Mouse (Mus musculus): ENCODE data around the gene Rbm20.

The Rbm20 gene

GRCm38 (mm10) chr19:53671432-53671831 lies 5.7 kb upstream of the Rbm20 start:
- DNase-seq (ENCODE audit: low spot score in 2 of 2), result no peak

DNA sequence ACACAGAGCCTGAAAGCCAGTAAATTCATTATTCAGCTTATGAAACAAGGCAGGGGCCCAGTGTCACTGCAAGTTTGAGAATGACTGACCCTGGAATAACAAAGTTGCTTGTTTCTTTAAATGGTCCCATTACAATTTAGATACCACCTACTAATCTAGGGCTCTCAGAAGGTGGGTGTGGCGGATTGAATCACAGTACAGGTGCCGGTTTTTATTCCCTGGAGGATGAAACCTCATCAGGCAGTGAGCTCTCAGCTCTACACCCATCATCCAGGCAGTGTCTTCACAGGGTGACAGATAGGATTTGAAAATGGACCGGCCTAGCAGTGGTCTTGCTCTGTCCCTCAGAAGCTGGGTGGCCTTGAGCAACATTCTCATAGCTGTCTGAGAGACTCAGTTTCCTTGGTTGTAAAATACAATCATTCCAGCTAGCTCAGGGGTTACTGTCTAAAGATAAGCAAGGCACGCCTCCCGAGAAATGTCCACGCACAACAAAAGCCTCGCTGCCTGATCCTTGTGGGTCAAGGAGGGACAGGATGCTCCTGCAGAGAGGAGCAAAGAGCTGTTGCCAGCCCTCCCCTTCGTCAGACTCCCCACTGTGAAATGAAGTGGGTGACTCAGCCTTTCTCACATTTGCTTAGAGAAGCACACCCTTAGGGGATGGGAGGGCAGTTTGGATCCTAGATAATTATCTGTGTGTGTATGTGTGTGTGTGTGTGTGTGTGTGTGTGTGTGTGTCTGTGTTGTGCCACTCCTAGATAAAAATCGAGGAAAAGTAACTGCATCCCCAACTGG lies 2.8 kb upstream of the Rbm20 start:
- no peak for DNase-seq (ENCODE audit: low spot score in 2 of 2)

DNA sequence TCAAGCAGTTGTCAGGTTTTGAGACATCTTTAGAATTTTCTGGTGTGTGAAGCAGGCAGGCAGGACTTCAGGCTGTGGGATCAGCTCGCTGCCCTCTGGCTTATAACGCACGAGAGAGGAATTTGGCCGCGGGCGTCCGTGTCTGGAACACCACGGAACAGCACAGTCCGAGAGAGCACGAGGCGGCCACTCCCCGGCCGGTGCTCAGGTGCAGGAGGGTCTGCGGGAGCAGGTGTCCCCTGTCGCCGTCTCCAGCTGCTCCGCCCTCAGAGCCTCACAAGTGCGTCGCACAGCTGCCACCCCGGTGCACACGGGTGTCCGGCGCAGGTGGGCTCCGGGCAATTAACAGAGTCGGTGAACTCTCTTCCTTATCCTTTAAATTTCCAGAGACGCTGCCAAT lies 878 bp upstream of the Rbm20 start:
- no peak for DNase-seq (ENCODE audit: low spot score in 2 of 2)

GRCm38 (mm10) chr19:53679194-53679593 lies 2.1 kb downstream of the Rbm20 start:
- no peak for DNase-seq (ENCODE audit: low spot score in 2 of 2)

- no peak for DNase-seq (ENCODE audit: low spot score in 2 of 2)
Measured at GRCm38 (mm10) chr19:53679981-53680380, 2.9 kb downstream of the Rbm20 start.

GRCm38 (mm10) chr19:53682427-53682826 lies 5.3 kb downstream of the Rbm20 start:
- no peak for DNase-seq (ENCODE audit: low spot score in 2 of 2)

DNA sequence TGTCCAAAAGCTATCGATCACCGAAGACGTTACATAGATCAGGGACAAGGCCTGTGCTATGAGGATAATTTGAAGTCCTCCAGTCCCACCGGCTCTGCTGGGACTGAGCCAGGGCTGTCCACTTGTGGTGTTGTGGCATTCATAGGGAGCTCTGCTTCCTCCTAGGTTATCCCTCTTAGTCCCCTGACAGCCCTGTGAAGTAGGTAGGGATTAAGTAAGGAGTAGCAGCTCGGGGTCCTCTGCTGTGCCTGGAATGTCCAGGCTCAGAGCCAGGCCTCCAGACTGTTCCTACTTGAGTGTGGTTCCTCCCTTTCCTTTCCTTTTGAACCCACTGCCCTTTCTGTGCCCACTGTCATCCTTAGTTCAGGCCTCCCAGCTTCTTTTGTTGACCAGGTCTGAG lies 10.5 kb downstream of the Rbm20 start:
- DNase-seq (ENCODE audit: low spot score in 2 of 2), result no peak

DNA sequence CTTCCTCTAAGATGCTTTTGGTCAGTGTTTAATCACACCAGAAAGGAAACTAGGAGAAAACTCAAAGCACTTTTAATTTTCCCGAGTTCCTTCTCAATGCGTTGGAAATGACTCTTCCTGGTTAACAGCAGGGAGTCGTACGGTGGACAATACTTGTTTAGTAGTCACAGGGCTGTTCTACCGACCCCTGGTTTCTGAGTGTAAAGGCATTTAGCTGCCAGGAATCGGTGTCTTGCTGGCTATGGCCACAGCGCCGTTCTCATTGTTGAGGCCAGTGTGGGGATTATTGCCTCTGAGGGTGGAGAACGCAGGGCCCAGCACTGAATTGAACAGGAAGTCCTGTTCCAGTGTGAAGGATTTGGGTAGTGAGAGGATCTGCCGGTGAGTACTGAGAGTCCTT lies 13.7 kb downstream of the Rbm20 start:
- no peak for DNase-seq (ENCODE audit: low spot score in 2 of 2)

DNA sequence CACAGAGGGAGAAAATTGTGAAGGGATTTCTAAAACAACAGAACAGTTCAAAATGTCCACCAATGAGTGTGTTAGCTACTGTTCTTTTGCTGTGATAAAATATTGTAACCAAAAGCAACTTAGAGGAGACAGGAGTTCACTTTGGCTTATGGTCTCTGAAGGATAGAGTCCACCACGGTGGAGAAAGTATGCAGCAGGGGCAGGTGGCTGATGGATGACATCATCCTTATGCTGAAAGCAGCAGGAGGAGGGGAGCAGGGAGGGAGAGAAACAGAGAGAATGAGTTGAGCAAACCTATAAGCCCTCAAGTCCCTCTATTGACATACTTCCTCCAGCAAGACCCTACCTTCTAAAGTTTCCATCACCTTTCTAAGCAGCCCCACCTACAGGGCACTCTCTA lies 16.9 kb downstream of the Rbm20 start:
- DNase-seq (ENCODE audit: low spot score in 2 of 2), result no peak

- DNase-seq (ENCODE audit: low spot score in 2 of 2), result no peak
Measured at GRCm38 (mm10) chr19:53696079-53696478, 19.0 kb downstream of the Rbm20 start.

GRCm38 (mm10) chr19:53696655-53697054 lies 19.5 kb downstream of the Rbm20 start:
- no peak for DNase-seq (ENCODE audit: low spot score in 2 of 2)

DNA sequence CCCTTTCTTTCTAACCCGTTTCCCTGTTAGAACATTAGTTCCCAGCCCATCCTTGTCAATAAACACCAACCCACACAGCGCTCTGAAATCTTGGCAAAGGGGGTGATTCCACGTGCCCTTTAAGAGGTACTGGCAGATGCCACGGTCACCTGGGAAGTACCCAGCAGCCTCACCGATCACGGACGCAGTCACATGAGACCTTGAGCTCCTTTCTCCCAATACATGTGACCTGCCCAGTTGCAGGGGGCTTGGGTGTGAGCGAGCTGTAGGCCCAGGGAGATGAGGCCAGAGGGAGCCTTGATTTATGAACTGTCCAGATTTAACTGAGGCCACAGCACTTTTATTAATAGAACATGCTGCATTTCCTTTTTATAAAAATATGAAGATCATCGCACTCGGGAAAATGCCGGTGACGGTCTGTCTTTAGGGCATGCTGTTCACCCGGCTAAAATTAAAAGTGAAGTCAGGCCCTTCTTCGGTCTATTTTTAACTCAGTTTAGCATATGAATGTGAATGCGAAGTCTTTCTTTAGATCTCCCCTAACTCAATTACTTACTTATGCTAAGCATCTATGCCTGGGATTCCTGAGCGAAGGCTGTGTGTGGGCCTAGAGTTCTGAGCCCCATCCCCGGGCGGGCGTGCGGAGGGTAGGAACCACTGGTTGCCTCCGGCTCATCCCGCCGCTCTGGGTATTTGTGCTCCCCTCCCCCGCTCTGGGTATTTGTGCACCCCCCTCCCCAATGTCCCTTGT lies 20.4 kb downstream of the Rbm20 start:
- no peak for DNase-seq (ENCODE audit: low spot score in 2 of 2)

- DNase-seq (ENCODE audit: low spot score in 2 of 2), result no peak
Measured at GRCm38 (mm10) chr19:53699671-53700070, 22.6 kb downstream of the Rbm20 start.

- no peak for DNase-seq (ENCODE audit: low spot score in 2 of 2)
Measured at GRCm38 (mm10) chr19:53701434-53701833, 24.3 kb downstream of the Rbm20 start.

DNA sequence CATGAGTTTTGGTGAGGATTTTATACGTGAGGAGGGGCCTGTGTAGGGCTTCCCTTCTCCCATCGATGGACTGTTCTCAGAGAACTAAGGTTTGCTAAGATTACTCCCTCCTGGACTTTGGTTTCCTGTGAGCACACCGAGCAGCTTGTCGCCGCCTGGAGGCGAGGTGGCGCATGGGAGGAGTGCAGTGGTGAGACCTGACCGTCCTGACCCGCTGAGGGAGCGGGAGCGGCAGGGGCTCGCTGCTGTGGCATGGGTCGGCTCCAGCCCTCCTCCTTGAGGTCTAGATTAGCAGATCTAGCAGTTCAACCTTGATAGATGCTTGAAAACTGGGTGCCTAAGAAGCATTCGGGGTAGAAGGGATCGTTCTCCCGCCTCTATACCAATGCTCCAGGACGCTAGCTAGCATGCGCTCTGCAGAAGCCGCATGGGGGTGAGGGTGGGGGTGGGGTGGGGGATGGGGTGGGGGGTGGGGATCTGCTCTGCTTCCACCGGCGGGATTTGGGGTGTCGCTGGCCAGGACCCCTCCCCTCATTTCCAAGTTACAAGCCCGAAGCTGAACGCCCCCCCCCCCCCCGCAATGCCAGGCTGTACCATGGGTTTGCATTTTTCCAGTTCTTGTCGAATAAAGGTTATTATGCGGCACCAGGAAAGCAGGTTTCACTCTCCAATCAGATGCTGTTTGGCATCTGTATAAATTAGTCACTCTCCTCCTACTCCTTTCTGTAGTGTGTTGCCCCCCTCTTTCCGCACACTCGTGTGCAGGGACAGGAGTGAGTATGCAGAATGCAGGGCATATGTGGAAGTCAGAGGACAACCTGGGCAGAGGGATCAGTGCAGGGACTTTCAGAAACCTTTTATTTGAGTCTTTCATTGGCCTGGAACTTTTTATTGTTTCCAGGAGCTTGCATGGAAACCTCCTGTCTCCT lies 28.1 kb downstream of the Rbm20 start:
- DNase-seq (ENCODE audit: low spot score in 2 of 2), result peak in 1 of 2 experiments; percentile 70

- no peak for DNase-seq (ENCODE audit: low spot score in 2 of 2)
Measured at GRCm38 (mm10) chr19:53708401-53708800, 31.3 kb downstream of the Rbm20 start.

DNA sequence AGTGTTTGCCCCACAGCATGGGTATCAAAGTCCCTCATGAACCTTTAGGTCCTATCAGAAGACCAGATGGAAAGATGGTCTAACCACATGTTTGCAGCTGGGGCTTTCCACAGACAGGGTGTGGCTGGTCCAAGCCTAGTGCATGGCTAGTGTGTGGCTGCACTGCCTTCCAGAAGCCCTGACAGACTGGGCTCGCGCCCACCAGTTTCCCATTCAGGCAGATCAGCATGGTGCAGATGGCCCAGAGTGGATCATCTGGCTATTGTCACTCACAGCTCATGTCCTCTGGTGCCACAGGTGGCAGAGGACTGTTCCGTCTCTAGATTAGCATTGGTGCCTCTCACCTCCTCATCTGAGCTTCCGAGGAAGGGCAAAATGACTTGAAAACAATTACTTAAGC lies 33.8 kb downstream of the Rbm20 start:
- DNase-seq (ENCODE audit: low spot score in 2 of 2), result no peak

GRCm38 (mm10) chr19:53711261-53711890 lies 34.3 kb downstream of the Rbm20 start:
- no peak for DNase-seq (ENCODE audit: low spot score in 2 of 2)

- DNase-seq (ENCODE audit: low spot score in 2 of 2), result no peak
Measured at GRCm38 (mm10) chr19:53712297-53713025, 35.4 kb downstream of the Rbm20 start.

GRCm38 (mm10) chr19:53713364-53713763 lies 36.3 kb downstream of the Rbm20 start:
- no peak for DNase-seq (ENCODE audit: low spot score in 2 of 2)

DNA sequence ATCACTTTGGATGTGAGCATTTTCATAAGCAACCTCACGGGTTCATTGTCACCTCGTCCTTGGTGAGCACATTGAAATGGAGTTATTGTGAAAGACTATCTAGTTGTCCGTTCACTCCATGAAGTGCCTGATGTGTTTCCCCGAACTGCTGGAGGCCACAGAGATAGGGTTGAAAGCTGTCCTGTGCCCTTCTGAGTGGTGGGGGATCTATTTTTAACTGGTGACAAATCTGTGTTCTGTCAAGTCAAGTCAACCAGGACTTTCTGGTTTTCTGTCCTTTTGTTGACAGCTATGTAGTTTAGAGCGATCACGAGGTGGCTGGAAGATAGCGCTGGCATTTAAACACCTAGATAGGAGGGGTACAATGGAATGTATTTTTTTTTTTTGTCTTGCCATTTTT lies 39.4 kb downstream of the Rbm20 start:
- no peak for DNase-seq (ENCODE audit: low spot score in 2 of 2)

Data from urinary bladder, postnatal 4 days (tissue).